Mouse (Mus musculus) intestine, embryonic 15.5 days (tissue): Measurements from ENCODE around the gene Psmb3. TPM values are rescaled to one million over a fixed set of nuclear protein-coding genes. Genes with fewer than 3 reads are reported as not detected.

Experiments
- ATAC-seq: fragments of 200-750 bp; cut with Nextera tagmentation; 2 replicates; pipeline ENCODE4 v1.8.0; 2017; ENCODE audit warnings: moderate TSS enrichment, moderate library complexity
- H3K27ac ChIP-seq: fragments of 300-500 bp; sonication (generic); 2 replicates; pipeline ENCODE4 v1.5.1; 2015; ENCODE audit warnings: mild to moderate bottlenecking, inconsistent platforms
- H3K27me3 ChIP-seq: fragments of 300-500 bp; sonication (generic); replicated peaks from 2 replicates; pipeline ENCODE4 v1.6.1; 2015; ENCODE audit warnings: inconsistent platforms
- H3K36me3 ChIP-seq: fragments of 300-500 bp; sonication (generic); 2 replicates; pipeline ENCODE4 v1.6.1; 2015; ENCODE audit warnings: inconsistent platforms
- H3K4me1 ChIP-seq: fragments of 300-500 bp; sonication (generic); replicated peaks from 2 replicates; pipeline ENCODE4 v1.6.1; 2015; ENCODE audit warnings: inconsistent platforms
- H3K4me2 ChIP-seq: fragments of 300-500 bp; sonication (generic); replicated peaks from 2 replicates; pipeline ENCODE4 v1.6.1; 2015; ENCODE audit warnings: mild to moderate bottlenecking, inconsistent platforms
- H3K4me3 ChIP-seq: fragments of 300-500 bp; sonication (generic); replicated peaks from 2 replicates; pipeline ENCODE4 v1.5.1; 2015; ENCODE audit warnings: inconsistent platforms
- H3K9ac ChIP-seq: fragments of 300-500 bp; sonication (generic); 2 replicates; pipeline ENCODE4 v1.6.1; 2015; ENCODE audit warnings: inconsistent platforms
- H3K9me3 ChIP-seq: fragments of 300-500 bp; sonication (generic); 2 replicates; pipeline ENCODE4 v1.6.1; 2016; ENCODE audit warnings: inconsistent platforms
- WGBS: fragments of 180-500 bp; shearing (Covaris S2); methylation state at CpG from one replicate; pipeline ENCODE4 v1.1.7; 2015; 5-methylcytosine and 5-hydroxymethylcytosine counted together
- polyA plus RNA-seq: library from polyadenylated mRNA; unstranded; fragments of >200 nt; fragmentation: Nextera tagmentation; extraction: Ambion mirVana; gene quantifications from 2 replicates; pipeline ENCODE4 v1.2.1, GENCODE M21; 2015

The Psmb3 gene
- polyA plus RNA-seq, 1 experiment from 2014 or later: 426 TPM

DNA sequence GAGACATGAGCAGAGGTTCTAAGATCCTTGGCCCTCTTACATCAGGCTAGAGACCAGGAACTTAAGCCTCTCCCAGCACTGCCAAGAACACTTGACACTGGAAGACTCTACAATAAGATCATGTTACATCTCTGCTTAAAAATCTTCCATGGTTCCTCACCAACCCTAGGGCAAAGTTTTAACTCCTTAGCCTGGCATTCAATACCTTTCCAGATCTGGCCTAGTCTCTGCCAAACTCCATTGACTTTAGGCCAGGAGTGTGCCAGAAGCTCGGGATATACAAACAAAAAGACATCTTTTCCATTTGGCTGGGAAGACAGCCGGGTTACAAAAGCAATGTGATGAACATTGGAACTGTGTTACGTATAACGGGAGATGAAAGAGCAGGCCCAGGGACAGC lies 34.4 kb downstream of the Psmb3 start:
- H3K36me3 ChIP-seq: no peaks in the 10 kb centered on the region
- H3K27ac ChIP-seq: no peak overlapping the region
- H3K9me3 ChIP-seq: no peaks in the 10 kb centered on the region
- ATAC-seq: no peak
- peaks cover 4% of the 10 kb centered on the region; the same call in 1 of the 2 replicates for H3K4me1 ChIP-seq
- WGBS: 69% methylated on average over 4 of the region's 4 CpGs
- H3K4me2 ChIP-seq: no peak overlapping the region
- H3K27me3 ChIP-seq: no peaks in the 10 kb centered on the region
- H3K9ac ChIP-seq: no peak overlapping the region
- no peak overlapping the region for H3K4me3 ChIP-seq

DNA sequence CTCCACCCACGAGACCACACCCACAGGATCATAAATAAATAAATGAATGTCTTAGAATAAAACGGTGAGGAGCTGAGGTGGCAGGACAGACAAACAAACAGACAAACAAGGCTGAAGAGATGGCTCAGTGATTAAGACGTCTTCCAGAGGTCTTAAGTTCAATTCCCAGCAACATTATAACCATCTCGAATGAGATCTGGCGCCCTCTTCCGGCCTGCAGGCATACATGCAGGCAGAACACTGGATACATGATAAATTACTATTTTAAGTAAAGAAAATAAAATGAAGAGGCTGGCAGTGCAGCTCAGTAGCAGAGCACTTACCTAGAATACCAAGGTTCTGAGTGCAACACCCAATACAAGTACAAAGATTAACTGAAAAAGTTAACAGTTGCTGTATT lies 35.5 kb downstream of the Psmb3 start:
- no peaks in the 10 kb centered on the region for H3K36me3 ChIP-seq
- H3K9ac ChIP-seq: no peak overlapping the region
- 61% methylated on average over 6 of the region's 6 CpGs for WGBS
- H3K4me3 ChIP-seq: no peak overlapping the region
- no peaks in the 10 kb centered on the region for H3K9me3 ChIP-seq
- no peak overlapping the region for H3K4me2 ChIP-seq
- H3K27ac ChIP-seq: no peak overlapping the region
- H3K27me3 ChIP-seq: no peaks in the 10 kb centered on the region
- no peak for ATAC-seq
- H3K4me1 ChIP-seq: peaks cover 14% of the 10 kb centered on the region

DNA sequence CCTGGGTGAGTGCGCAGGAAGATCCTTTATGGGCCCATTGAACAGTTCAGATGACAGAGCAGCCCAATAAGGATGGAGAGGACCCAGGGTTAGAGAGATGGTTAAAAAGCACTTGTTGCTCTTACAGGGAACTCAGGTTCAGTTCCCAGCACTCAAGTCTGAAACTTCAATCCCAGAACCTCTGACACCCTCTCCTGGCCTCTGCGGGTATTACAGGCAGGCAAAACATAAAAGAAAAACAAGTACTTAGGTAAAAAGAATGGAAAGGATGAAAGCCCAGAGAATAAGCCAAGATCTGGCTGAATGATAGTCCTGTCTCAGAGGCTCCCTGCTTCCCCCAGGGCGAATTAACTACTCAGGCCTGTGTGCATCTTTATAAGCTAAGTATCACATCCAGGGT lies 36.0 kb downstream of the Psmb3 start:
- Histone ChIP-seq H3K36me3 (no peaks in the 10 kb centered on the region), H3K27me3 (no peaks in the 10 kb centered on the region), H3K9me3 (no peaks in the 10 kb centered on the region), H3K4me3 (no peak overlapping the region), H3K9ac (no peak overlapping the region), H3K4me1 (peaks cover 14% of the 10 kb centered on the region), H3K27ac (no peak overlapping the region), H3K4me2 (no peak overlapping the region)
- WGBS: 90% methylated on average over 3 of the region's 3 CpGs
- ATAC-seq: no peak

DNA sequence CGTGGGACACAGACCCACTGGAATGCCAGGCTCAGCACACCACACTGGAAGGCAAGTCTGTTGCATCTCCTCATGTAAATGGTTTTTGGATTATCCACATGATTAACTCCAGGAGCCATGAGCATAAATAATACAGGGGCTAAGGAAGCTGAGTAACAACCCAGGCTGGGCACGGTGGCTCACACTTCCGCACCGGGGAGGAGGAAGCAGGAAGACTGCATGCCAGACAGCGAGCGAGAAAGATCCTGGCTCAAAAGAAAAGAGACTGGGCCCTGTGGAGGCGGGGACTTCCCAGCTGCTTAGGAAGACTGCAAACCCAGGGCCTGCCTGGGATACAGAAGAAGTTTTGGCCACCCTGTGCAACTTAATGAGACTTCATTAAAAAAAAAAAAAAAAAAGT lies 37.0 kb downstream of the Psmb3 start:
- no peak overlapping the region for H3K9ac ChIP-seq
- WGBS: 44% methylated on average over 7 of the region's 7 CpGs
- no peak overlapping the region; the same call in 1 of the 2 replicates for H3K27ac ChIP-seq
- ATAC-seq: no peak
- peaks cover 14% of the 10 kb centered on the region for H3K4me1 ChIP-seq
- no peaks in the 10 kb centered on the region for H3K27me3 ChIP-seq
- no peaks in the 10 kb centered on the region for H3K9me3 ChIP-seq
- H3K36me3 ChIP-seq: no peaks in the 10 kb centered on the region
- H3K4me3 ChIP-seq: no peak overlapping the region
- H3K4me2 ChIP-seq: no peak overlapping the region

DNA sequence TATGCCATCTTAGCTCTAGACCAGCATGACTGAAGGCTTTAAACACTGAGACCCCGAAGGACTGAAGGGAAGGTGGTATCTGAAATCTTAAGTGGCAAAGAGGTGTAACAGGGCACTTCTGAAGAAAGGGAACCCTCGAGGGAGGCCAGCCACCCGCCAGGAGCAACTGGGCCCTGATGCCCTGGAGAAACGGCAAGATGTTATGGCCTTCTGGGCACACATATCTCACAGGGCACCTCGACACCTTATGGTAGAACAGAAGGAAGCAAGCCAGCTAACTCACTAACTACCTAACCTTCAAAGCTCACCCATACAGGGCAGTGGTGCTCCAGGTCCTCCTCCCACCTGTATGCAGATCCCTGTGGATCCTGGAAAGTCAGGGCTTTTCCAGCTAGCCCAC lies 39.0 kb downstream of the Psmb3 start:
- H3K4me1 ChIP-seq: peaks cover 14% of the 10 kb centered on the region
- WGBS: 91% methylated on average over 5 of the region's 5 CpGs
- no peak overlapping the region for H3K4me3 ChIP-seq
- ATAC-seq: no peak
- no peak overlapping the region for H3K9ac ChIP-seq
- H3K27ac ChIP-seq: no peak overlapping the region
- H3K4me2 ChIP-seq: no peak overlapping the region
- H3K27me3 ChIP-seq: no peaks in the 10 kb centered on the region
- no peaks in the 10 kb centered on the region for H3K9me3 ChIP-seq
- H3K36me3 ChIP-seq: peaks cover 10% of the 10 kb centered on the region

DNA sequence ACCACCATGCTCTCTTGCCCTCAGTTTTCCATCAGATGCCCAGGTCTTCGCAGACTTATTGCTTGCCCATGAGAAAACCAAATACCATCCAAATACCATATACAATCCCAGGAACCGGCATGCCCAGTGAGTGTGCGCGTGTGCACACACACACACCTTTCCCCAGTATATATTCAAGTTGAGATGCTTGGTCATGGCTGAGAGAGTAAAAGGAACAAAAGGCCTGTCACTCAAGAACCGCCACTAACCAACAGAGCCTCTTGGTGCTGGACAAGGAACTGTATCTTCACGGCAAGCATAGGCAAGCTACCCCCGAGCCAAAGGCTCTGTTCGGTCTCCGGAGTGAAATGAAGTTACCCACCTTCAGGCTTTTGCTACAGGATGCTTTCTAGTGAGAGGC lies 39.4 kb downstream of the Psmb3 start:
- peak overlapping the region; percentile 84 for H3K9ac ChIP-seq
- no peak overlapping the region for H3K4me3 ChIP-seq
- no peak for ATAC-seq
- H3K9me3 ChIP-seq: no peaks in the 10 kb centered on the region
- H3K27me3 ChIP-seq: no peaks in the 10 kb centered on the region
- H3K36me3 ChIP-seq: peaks cover 10% of the 10 kb centered on the region
- H3K27ac ChIP-seq: no peak overlapping the region
- 89% methylated on average over 9 of the region's 9 CpGs for WGBS
- peaks cover 14% of the 10 kb centered on the region for H3K4me1 ChIP-seq
- peak overlapping the region; percentile 80 for H3K4me2 ChIP-seq

DNA sequence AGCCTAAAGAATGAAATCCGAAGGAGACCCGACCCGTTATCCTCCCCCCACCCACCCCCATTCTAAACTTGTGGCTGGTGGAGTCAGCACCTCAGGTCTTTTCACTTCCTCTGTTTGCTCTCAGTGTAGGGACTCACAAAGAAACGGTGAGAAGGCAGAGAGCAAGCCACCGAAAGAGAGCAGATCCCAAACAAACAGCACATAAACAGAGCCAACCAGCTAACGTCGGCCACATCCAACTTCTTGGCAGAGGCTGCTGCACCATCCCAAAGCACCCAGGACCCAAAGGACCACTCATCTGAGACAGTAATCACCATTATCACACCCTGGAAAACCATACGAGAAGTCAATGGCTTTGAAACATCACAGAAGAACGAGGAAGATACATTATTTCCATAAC lies 40.2 kb downstream of the Psmb3 start:
- no peaks in the 10 kb centered on the region for H3K27me3 ChIP-seq
- no peaks in the 10 kb centered on the region for H3K9me3 ChIP-seq
- peak overlapping the region; percentile 79; the same call in 1 of the 2 replicates for H3K27ac ChIP-seq
- WGBS: 22% methylated on average over 9 of the region's 9 CpGs
- peak overlapping the region; percentile 83 for H3K4me3 ChIP-seq
- H3K4me1 ChIP-seq: peaks cover 14% of the 10 kb centered on the region
- H3K9ac ChIP-seq: peak overlapping the region; percentile 84
- H3K4me2 ChIP-seq: peak overlapping the region; percentile 80
- no peak for ATAC-seq
- peaks cover 13% of the 10 kb centered on the region for H3K36me3 ChIP-seq

DNA sequence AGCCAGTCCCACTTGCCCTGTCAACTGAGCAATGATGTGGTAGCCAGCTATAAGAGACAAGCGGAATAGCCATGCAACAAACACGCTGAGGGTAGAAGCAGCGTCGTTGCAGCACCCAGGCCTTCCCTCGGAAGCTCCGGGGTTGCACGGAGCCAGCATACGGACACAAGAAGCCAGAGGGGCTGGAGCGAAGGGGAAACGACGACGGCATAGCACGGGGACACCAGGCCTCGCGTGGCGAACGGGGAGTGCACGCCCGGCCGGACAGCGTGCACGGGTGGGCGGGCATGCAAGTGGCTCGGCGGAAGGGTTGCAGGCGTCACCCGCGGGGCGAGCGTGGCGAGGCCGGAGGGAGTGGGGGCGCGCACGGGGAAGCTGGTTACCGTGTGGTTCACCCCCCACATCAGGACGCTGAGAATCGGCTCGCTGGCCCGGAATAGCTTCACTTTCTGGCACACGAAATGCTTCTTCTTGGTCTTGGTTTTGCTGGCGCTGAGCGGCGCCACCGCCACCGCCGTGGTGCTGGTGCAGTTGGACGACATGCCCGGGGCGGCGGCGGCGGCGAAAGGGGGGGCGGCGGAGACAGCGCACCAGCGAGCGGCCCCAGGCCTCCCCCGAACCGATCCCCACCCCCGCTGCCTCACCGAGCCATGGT lies 41.0 kb downstream of the Psmb3 start, which contains the start of gene Pip4k2b:
TSS of gene Pip4k2b (minus strand) at position 642 of the 655 bp plus-strand sequence.
- H3K36me3 ChIP-seq: peaks cover 13% of the 10 kb centered on the region
- peak within 1 kb of the TSS; percentile 85 for H3K9ac ChIP-seq
- H3K4me3 ChIP-seq: peak within 1 kb of the TSS; percentile 83
- peak within 1 kb of the TSS; percentile 95 for H3K27ac ChIP-seq
- under 1% methylated on average over 63 of the region's 63 CpGs for WGBS
- ATAC-seq: peak; percentile 46
- peak within 1 kb of the TSS; percentile 80 for H3K4me2 ChIP-seq
- no peaks in the 10 kb centered on the region for H3K9me3 ChIP-seq
- no peaks in the 10 kb centered on the region for H3K27me3 ChIP-seq
- peaks cover 14% of the 10 kb centered on the region for H3K4me1 ChIP-seq

DNA sequence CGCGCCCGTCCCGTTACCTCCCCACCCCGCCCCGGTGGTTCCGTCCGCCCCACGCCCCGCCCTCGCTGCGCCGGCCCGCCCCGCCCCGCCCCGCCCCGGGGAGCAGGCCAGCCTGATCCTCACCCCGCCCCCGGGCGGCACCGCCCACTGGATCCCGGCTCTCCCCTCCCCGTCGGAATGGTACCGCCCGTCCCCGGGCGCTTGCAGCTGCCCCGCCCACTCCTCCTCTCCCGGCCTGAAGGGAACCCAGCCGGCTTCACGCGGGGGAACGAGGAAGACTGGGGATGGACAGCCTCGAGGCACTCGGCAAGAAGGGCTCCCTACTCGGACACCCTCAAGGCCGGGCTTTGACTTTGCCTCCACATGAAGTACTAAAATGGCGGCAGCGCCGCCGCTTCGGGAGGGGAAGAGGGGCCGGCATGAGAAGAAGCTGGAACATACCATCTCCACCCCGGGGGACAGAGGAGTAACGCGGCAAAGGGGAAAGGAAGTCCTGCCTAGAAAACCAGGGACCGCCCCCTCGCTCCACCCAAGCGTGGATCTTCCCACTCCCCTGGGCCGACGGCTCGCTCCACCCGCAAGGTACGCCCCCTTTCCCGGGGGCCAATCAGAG lies 41.6 kb downstream of the Psmb3 start:
- ATAC-seq: peak; percentile 97
- Histone ChIP-seq H3K4me3 (peak overlapping the region; percentile 83), H3K9me3 (no peaks in the 10 kb centered on the region), H3K4me2 (peak overlapping the region; percentile 80), H3K36me3 (peaks cover 13% of the 10 kb centered on the region), H3K4me1 (peaks cover 14% of the 10 kb centered on the region), H3K27ac (peak overlapping the region; percentile 95), H3K9ac (peak overlapping the region; percentile 85), H3K27me3 (no peaks in the 10 kb centered on the region)
- WGBS: under 1% methylated on average over 44 of the region's 57 CpGs

DNA sequence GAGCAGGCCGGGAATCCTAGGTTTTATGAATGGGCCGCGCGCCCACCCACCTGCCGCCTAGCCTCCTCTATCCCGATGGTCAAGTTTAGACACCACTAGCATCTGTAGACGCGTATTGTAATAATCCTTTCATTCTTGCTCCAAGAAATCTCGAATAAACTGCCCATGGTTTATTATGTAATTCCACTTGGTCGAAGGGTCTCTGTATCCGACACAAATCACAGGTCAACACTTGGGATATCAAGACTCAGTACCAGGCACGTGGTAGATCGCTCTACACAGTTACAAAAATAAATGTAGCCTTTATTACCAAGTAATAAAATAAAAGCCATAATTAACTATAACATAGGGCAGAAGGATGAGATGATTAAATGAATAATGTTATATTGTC lies 42.1 kb downstream of the Psmb3 start:
- no peaks in the 10 kb centered on the region for H3K9me3 ChIP-seq
- peak overlapping the region; percentile 62 for H3K4me2 ChIP-seq
- no peak for ATAC-seq
- no peak overlapping the region for H3K27ac ChIP-seq
- peak overlapping the region; percentile 83 for H3K4me3 ChIP-seq
- WGBS: 10% methylated on average over 13 of the region's 13 CpGs
- peaks cover 14% of the 10 kb centered on the region for H3K36me3 ChIP-seq
- H3K9ac ChIP-seq: no peak overlapping the region
- H3K4me1 ChIP-seq: peaks cover 14% of the 10 kb centered on the region
- no peaks in the 10 kb centered on the region for H3K27me3 ChIP-seq

DNA sequence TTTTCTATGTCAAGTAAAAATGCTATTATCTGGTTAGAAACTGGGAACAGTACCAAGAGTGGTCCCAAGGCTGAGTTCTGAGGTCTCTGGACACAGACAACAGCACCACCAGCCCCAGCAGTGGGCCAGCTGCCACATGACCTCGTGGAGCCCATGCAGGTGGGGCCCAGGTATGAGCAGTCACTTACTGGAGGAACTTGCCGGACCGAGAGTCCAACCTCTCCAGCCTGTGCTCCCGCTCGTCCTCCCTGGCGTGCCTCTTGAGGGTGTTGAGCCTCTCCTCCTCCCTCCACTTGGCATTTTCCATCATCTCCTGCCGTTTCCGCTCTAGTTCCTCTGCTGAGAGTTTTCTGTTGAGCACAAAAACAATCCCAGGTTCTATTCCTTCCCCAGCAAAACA lies 44.6 kb downstream of the Psmb3 start:
- H3K27ac ChIP-seq: no peak overlapping the region
- peaks cover 8% of the 10 kb centered on the region for H3K4me1 ChIP-seq
- no peak overlapping the region for H3K4me3 ChIP-seq
- H3K4me2 ChIP-seq: no peak overlapping the region
- peaks cover 29% of the 10 kb centered on the region for H3K36me3 ChIP-seq
- WGBS: 86% methylated on average over 8 of the region's 8 CpGs
- ATAC-seq: no peak
- H3K9me3 ChIP-seq: no peaks in the 10 kb centered on the region
- no peak overlapping the region for H3K9ac ChIP-seq
- H3K27me3 ChIP-seq: no peaks in the 10 kb centered on the region

DNA sequence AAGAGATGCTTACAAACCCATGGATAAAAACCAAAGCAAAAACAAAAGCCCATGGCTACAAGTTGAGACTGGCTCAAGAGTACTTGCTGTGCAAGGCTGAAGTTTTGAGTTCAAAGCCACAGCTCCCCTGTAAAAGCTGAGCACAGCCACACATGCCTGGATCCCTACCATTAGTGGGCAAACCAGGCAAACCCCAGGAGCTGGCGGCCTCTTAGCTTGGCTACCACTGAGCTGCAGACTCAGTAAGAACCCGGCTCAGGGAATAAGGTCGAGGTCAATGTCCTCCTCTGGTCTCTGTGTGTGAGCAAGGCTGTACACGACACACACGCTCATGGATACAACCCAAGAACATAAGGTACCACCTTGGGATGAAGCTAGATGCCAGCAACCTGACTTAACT lies 45.3 kb downstream of the Psmb3 start:
- WGBS: 90% methylated on average over 5 of the region's 5 CpGs
- no peaks in the 10 kb centered on the region for H3K9me3 ChIP-seq
- H3K27ac ChIP-seq: no peak overlapping the region
- no peaks in the 10 kb centered on the region for H3K27me3 ChIP-seq
- H3K4me3 ChIP-seq: no peak overlapping the region
- no peak overlapping the region for H3K9ac ChIP-seq
- H3K36me3 ChIP-seq: peaks cover 35% of the 10 kb centered on the region
- no peak for ATAC-seq
- H3K4me2 ChIP-seq: no peak overlapping the region
- peaks cover under 1% of the 10 kb centered on the region for H3K4me1 ChIP-seq

DNA sequence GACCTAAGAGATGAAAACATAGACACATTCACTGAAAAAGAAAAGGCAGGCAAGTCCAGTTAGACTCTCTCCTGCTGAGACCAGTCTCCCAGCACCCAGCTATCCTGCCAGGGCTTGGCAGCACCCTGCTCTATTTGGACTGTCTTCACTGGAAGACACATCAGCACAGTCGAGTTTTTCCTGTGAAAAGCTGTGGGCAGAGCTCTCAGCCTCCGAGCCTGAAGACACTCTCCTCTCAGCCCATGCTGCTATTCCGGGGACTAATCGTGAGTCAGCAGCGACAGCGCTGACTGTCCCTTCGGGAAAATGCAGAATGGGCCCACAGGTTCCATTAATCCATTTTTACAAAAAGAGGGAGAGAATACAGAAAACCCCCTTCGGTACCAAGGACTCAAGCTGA lies 50.1 kb downstream of the Psmb3 start:
- H3K27me3 ChIP-seq: no peaks in the 10 kb centered on the region
- peaks cover 37% of the 10 kb centered on the region for H3K36me3 ChIP-seq
- ATAC-seq: no peak
- no peaks in the 10 kb centered on the region for H3K4me1 ChIP-seq
- no peak overlapping the region for H3K4me2 ChIP-seq
- 94% methylated on average over 8 of the region's 8 CpGs for WGBS
- H3K4me3 ChIP-seq: no peak overlapping the region
- no peak overlapping the region for H3K27ac ChIP-seq
- no peaks in the 10 kb centered on the region for H3K9me3 ChIP-seq
- H3K9ac ChIP-seq: no peak overlapping the region
